In the genomic region with DNA sequence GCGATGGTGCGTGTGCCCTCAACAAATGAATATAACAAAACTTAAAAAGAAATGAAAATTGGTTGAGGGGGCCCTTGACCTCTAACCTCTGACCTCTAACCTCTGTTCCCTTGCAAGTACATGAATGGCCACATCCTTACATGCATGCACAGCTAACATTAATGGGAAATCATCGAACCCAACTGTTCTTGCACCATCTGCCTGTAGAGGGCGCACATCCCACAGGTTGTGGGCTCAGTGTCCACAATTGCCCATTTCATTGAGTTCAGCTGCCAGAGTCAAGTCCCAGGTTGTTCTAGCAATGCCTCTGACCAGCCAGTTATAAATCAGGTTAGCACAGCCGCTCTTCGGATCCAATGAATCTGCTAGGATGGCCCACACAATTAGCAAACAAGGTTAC, we compare ENCODE assay signal across 1 mouse cellular context.
TF ChIP-seq lines count a peak whose summit lies in the region.

No protein-coding gene starts in this region.

TF ChIP-seq in MEL, 35 proteins besides CTCF, POLR2A, EP300 and RAD21 (continued from another document):
- TF ChIP-seq E2F4 (IDR thresholded peaks at IDR 0.05; ENCODE audit: borderline replicate concordance, low read depth, low read length) (no peak), ELF1 (IDR thresholded peaks at IDR 0.05; ENCODE audit: low read depth, low read length) (no peak), HCFC1 (IDR thresholded peaks at IDR 0.05; ENCODE audit: low read depth, low read length) (0 out of 2 replicates have a peak, but pooled peaks have one; percentile 28), MYB (IDR thresholded peaks at IDR 0.05; ENCODE audit: low read depth, low read length) (no peak), MYC (IDR thresholded peaks at IDR 0.05; ENCODE audit: low read depth, low read length) (0 out of 2 replicates have a peak, but pooled peaks have one; percentile 41), ETS1 (IDR thresholded peaks at IDR 0.05; ENCODE audit: low read depth, low read length) (no peak), MAX (IDR thresholded peaks at IDR 0.05; ENCODE audit: low read length) (no peak), NRF1 (IDR thresholded peaks at IDR 0.05; ENCODE audit: insufficient read depth, low read depth, low read length, poor library complexity, severe bottlenecking) (0 out of 2 replicates have a peak, but pooled peaks have one; percentile 9), SIN3A (IDR thresholded peaks at IDR 0.05; ENCODE audit: low read length) (peak; percentile 69), MXI1 (IDR thresholded peaks at IDR 0.05; ENCODE audit: low read depth, low read length) (no peak), MEF2A (IDR thresholded peaks at IDR 0.05; ENCODE audit: extremely low read depth, insufficient replicate concordance, low read depth, low read length, poor library complexity, severe bottlenecking) (no peak), RCOR1 (IDR thresholded peaks at IDR 0.05; ENCODE audit: low read depth, low read length) (no peak), CHD1 (IDR thresholded peaks at IDR 0.05; ENCODE audit: low read depth, low read length) (no peak)
